Mouse (Mus musculus) liver, embryonic 15.5 days (tissue): Measurements from ENCODE around the gene Fam198a. TPM values are rescaled to one million over a fixed set of nuclear protein-coding genes. Genes with fewer than 3 reads are reported as not detected.
"Not testable (repeated sequence)": the region's sequence is repeated elsewhere in the genome, so short reads cannot be mapped to it uniquely, and the experiment has no call there.

Experiments used
- ATAC-seq: fragments of 200-750 bp; cut with Nextera tagmentation; 2 replicates; pipeline ENCODE4 v1.8.0; 2017; ENCODE audit warnings: moderate number of reproducible peaks, mild to moderate bottlenecking, moderate library complexity; ENCODE audit not compliant: insufficient read depth
- H3K27ac ChIP-seq: fragments of 300-500 bp; sonication (generic); replicated peaks from 2 replicates; pipeline ENCODE4 v1.5.1; 2015; ENCODE audit warnings: mild to moderate bottlenecking, inconsistent platforms
- H3K27me3 ChIP-seq: fragments of 300-500 bp; sonication (generic); 2 replicates; pipeline ENCODE4 v1.6.1; 2015; ENCODE audit warnings: mild to moderate bottlenecking, inconsistent platforms
- H3K36me3 ChIP-seq: fragments of 300-500 bp; sonication (generic); replicated peaks from 2 replicates; pipeline ENCODE4 v1.6.1; 2015; ENCODE audit warnings: moderate library complexity, mild to moderate bottlenecking, inconsistent platforms
- H3K4me1 ChIP-seq: fragments of 300-500 bp; sonication (generic); replicated peaks from 2 replicates; pipeline ENCODE4 v1.6.1; 2015; ENCODE audit warnings: inconsistent platforms
- H3K4me2 ChIP-seq: fragments of 300-500 bp; sonication (generic); 2 replicates; pipeline ENCODE4 v1.6.1; 2015; ENCODE audit warnings: moderate library complexity, mild to moderate bottlenecking, inconsistent platforms
- H3K4me3 ChIP-seq: fragments of 300-500 bp; sonication (generic); replicated peaks from 2 replicates; pipeline ENCODE4 v1.5.1; 2015; ENCODE audit warnings: mild to moderate bottlenecking, inconsistent platforms
- H3K9ac ChIP-seq: fragments of 300-500 bp; sonication (generic); 2 replicates; pipeline ENCODE4 v1.6.1; 2015; ENCODE audit warnings: moderate library complexity, mild to moderate bottlenecking, inconsistent platforms
- H3K9me3 ChIP-seq: fragments of 300-500 bp; sonication (generic); replicated peaks from 2 replicates; pipeline ENCODE4 v1.6.1; 2016; ENCODE audit warnings: inconsistent platforms
- WGBS: fragments of 180-500 bp; shearing (Covaris S2); methylation state at CpG from one replicate; pipeline ENCODE4 v1.1.7; 2015; ENCODE audit warnings: mixed read lengths; ENCODE audit not compliant: insufficient replicate concordance; 5-methylcytosine and 5-hydroxymethylcytosine counted together
- polyA plus RNA-seq: library from polyadenylated mRNA; unstranded; fragments of >200 nt; fragmentation: Nextera tagmentation; extraction: Ambion mirVana; gene quantifications from 2 replicates; pipeline ENCODE4 v1.2.1, GENCODE M21; 2015

Gene Fam198a
- polyA plus RNA-seq, 1 experiment from 2014 or later = 0.24 TPM

DNA sequence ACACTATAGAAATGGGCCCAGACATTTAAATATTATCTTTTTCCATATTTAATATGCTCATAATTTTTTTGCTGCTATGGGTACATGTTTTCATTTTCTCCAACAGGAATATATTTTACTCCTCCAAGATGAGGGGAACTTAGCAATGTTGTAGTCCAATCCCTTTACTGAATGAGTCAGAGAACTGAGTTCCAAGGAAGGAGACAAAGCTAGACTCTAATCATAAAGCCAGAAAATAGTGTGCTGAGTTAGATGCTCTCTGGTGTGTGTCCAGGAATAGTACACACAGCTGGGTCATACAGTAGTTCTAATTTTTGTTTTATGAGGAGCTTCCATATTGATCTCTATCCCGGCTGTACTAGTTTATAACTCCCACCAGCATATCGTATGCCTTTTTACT lies 55.4 kb downstream of the Fam198a start:
- no peak overlapping the region for H3K4me2 ChIP-seq
- ATAC-seq = no peak
- 62% methylated on average over 2 of the region's 2 CpGs for WGBS

DNA sequence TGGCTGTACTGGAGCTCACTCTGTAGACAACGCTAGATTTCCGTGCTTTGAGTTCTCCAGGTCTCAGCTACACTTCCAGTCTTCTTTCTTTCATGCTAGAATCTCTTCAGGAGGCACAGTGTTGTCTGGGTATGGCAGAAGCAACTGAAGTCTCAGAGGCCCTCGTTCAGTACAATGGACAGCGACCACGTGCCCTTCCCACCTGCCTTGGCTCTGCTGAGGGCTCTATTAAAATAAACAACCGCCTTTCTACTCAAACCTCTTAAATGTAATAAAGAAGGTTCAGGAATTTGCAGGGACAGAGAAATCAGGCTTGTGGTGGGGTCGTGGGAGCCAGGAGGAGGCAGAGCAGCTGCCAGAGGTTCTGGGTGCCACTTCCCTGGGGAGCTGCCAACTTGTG lies 55.8 kb downstream of the Fam198a start:
- H3K36me3 ChIP-seq = no peaks in the 10 kb centered on the region
- no peaks in the 10 kb centered on the region for H3K4me1 ChIP-seq
- H3K9ac ChIP-seq = no peak overlapping the region
- WGBS = 10% methylated on average over 7 of the region's 7 CpGs
- H3K27ac ChIP-seq = no peak overlapping the region
- no peak overlapping the region for H3K4me3 ChIP-seq
- H3K9me3 ChIP-seq = no peaks in the 10 kb centered on the region
- H3K27me3 ChIP-seq = no peaks in the 10 kb centered on the region
- no peak overlapping the region for H3K4me2 ChIP-seq
- ATAC-seq = no peak

More for the DNA sequence above, 55.4 kb downstream of the Fam198a start:
- no peak overlapping the region for H3K27ac ChIP-seq
- H3K4me1 ChIP-seq = no peaks in the 10 kb centered on the region
- no peak overlapping the region for H3K4me3 ChIP-seq
- H3K36me3 ChIP-seq = no peaks in the 10 kb centered on the region
- no peaks in the 10 kb centered on the region for H3K27me3 ChIP-seq
- no peak overlapping the region for H3K9ac ChIP-seq
- no peaks in the 10 kb centered on the region for H3K9me3 ChIP-seq

DNA sequence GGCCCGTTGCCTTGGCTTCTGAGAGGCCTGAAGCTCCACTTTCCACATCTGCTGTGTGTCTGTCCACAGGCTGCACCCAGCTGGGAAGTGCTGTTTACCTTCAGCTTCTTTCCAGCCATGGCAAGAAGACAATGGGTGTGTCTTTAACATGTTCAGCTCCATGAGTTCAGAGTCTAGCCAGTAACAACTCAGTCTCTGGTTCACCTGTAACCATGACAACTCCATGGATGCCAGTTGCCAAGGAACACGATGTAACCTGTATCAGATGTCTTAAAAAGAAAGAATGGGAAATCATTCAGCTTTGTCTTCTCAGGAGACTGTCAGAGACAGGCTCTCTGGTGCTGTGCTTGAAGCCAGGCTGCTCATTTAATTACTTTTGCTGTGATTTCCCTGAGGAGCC lies 58.1 kb downstream of the Fam198a start:
- Histone ChIP-seq H3K4me2 (no peak overlapping the region), H3K27me3 (no peaks in the 10 kb centered on the region), H3K4me3 (no peak overlapping the region), H3K36me3 (no peaks in the 10 kb centered on the region), H3K9me3 (no peaks in the 10 kb centered on the region), H3K4me1 (no peaks in the 10 kb centered on the region), H3K9ac (no peak overlapping the region), H3K27ac (no peak overlapping the region)
- WGBS = 27% methylated on average over 2 of the region's 2 CpGs
- ATAC-seq = no peak

DNA sequence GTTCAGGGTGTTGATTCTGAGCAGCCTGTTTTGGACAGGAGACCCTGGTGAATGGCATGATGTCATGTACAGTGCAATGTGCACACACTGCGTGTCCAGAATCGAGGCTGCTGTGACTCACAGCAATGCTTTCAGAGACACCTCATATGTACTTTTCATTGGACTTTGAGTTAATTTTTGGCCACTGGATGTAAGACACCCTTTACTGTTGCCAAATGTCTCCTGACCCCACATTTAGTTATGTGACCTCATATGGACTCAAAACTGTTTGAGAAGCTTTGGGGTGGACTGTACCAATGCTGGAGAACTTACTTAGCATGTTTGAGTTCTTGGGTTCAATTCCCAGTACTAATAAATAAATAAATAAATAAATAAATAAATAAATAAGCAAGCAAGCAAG lies 60.0 kb downstream of the Fam198a start:
- no peak overlapping the region for H3K9ac ChIP-seq
- no peak overlapping the region for H3K27ac ChIP-seq
- no peak overlapping the region for H3K4me2 ChIP-seq
- no peaks in the 10 kb centered on the region for H3K9me3 ChIP-seq
- no peaks in the 10 kb centered on the region for H3K27me3 ChIP-seq
- H3K36me3 ChIP-seq = no peaks in the 10 kb centered on the region
- H3K4me1 ChIP-seq = no peaks in the 10 kb centered on the region
- 53% methylated on average over 2 of the region's 2 CpGs for WGBS
- no peak for ATAC-seq
- H3K4me3 ChIP-seq = no peak overlapping the region

DNA sequence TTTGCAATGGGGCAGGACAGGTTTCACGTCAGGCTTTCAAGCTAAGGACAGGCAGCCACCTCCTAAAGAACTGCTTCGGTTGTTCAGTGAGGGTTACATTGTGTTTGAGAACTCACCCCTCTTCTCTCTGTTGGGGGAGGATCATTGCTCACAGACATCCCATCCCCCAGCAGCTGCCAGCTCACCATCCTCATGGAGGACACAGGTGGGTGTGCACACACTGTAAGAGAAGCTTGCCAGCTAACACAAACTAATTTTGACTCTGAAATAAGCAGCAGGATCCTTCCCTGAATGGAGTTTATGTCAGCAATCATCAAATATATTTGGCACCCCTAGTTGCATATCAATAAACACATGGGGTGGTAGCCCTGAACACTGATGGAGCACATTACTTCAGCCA lies 62.0 kb downstream of the Fam198a start:
- Histone ChIP-seq H3K4me1 (no peaks in the 10 kb centered on the region), H3K4me2 (no peak overlapping the region), H3K9me3 (no peaks in the 10 kb centered on the region), H3K27ac (no peak overlapping the region), H3K4me3 (no peak overlapping the region), H3K27me3 (no peaks in the 10 kb centered on the region), H3K36me3 (no peaks in the 10 kb centered on the region), H3K9ac (no peak overlapping the region)
- 69% methylated on average over 2 of the region's 2 CpGs for WGBS
- ATAC-seq = no peak

DNA sequence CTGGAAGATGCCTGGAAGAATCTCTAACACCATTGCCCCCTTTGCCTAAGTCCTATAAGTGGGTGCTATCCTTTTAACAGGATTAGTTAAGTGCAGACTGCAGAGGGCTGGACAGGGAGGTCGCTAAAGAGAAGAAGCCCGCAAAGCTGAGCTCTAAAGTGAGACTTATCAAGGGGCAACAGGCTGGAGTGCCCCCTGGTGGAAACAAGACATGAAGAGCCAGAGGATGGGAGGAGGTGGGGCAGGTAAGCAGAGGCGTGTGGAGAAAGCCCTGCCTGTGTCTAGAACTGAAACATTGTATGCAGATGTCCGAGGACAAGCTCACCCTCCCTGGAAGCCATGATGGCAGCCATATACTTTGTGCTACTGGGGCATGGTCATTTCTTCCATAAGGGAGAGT lies 62.8 kb downstream of the Fam198a start:
- Histone ChIP-seq H3K4me3 (no peak overlapping the region), H3K9ac (no peak overlapping the region), H3K27me3 (no peaks in the 10 kb centered on the region), H3K4me2 (no peak overlapping the region), H3K27ac (no peak overlapping the region), H3K4me1 (no peaks in the 10 kb centered on the region), H3K9me3 (no peaks in the 10 kb centered on the region), H3K36me3 (no peaks in the 10 kb centered on the region)
- WGBS = 63% methylated on average over 4 of the region's 4 CpGs
- ATAC-seq = no peak

DNA sequence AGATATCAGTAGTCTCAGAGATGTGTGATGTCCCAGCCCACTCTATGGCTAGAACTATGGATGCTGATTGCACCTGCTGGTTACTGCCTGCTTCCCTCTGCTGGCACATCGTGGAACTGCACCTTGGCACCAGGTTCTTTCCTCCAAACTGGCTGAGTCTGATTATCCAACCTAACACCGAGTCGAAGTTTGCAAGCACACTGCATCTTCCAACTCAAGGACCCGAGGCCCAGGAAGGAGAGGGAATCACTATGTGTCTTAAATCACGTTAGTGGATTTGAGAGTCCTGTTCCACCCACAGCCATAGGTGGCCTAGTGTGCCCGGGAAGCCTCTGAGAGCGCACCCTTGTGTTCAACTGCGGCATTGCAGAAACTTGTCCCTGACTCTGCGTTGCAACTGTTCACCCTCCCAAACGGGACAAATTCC lies 63.5 kb downstream of the Fam198a start:
- no peaks in the 10 kb centered on the region for H3K4me1 ChIP-seq
- no peak for ATAC-seq

DNA sequence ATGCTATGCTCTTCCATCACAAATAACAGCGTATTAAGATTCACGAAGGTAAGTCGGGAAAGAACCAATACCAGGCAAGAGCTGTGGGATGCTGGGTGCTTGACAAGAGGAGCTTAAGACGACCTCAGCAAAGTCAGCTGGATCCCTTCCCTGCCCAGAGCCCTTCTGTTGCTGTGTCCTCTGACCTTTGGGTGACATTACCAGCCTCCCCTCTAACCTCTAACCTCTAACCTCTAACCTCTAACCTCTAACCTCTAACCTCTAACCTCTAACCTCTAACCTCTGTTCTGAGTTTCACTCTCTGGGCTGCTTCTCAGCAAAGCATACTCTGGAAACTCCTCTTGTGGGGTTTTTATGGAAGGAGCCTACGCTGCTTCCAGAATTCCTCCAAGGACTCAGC lies 67.3 kb downstream of the Fam198a start:
- ATAC-seq = no peak
- Histone ChIP-seq H3K27ac (no peak overlapping the region), H3K4me3 (no peak overlapping the region), H3K27me3 (no peaks in the 10 kb centered on the region), H3K9ac (no peak overlapping the region), H3K4me2 (no peak overlapping the region), H3K4me1 (no peaks in the 10 kb centered on the region), H3K9me3 (no peaks in the 10 kb centered on the region), H3K36me3 (no peaks in the 10 kb centered on the region)
- WGBS = 57% methylated on average over 5 of the region's 5 CpGs

More for the DNA sequence above, 63.5 kb downstream of the Fam198a start:
- 12% methylated on average over 10 of the region's 10 CpGs for WGBS
- no peak overlapping the region for H3K9ac ChIP-seq
- no peak overlapping the region for H3K4me3 ChIP-seq
- H3K27me3 ChIP-seq = no peaks in the 10 kb centered on the region
- H3K9me3 ChIP-seq = no peaks in the 10 kb centered on the region
- no peaks in the 10 kb centered on the region for H3K36me3 ChIP-seq
- H3K4me2 ChIP-seq = no peak overlapping the region
- no peak overlapping the region for H3K27ac ChIP-seq

DNA sequence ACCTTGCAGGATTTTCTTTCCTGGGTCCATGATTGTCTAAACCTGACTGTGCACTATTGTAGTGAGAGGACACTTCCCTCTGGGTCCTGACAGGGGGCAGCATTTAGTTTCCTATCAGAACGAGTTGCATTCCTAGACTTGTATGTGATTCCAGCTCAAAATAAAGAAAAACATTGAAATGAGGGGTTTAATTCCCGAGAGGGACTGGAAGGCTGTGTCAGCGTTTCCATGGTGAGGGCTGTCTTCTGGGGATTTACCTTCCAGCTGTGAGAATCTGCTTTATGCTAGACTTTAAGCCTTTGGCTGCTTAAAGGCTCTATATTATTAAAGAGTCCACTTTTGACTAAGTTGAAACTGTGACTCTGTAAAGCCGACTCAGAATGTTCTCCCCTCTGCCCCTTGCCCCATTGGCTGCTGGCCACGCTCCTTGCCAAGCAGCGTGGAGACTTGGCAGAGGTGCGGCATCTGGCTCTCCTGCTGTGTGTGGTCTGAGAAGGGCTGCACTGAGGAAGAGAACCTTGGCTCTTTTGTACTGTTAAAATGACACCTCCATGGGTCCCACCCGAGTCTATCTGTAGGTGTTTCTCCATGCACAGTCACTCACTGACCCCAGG lies 68.1 kb downstream of the Fam198a start:
- 24% methylated on average over 8 of the region's 8 CpGs for WGBS

DNA sequence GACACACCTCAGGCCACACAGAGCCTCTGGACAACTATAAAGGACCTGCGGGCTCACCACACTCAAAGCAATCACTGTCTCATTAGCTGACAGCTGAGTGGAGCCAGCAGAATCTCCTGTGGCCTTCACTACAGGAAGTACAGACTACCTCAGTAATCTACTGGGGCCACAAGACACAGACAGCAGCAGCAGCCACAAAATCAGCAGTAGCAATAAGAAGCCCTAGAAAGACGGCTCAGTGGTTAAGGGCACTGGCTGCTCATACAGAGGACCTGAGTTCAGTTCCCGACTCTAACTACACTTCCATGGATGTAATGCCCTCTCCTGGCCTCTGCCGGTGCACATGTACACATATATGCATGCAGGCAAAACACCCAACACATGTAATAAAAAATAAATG lies 69.5 kb downstream of the Fam198a start:
- ATAC-seq = no peak
- no peak overlapping the region for H3K4me3 ChIP-seq
- no peaks in the 10 kb centered on the region for H3K9me3 ChIP-seq
- no peaks in the 10 kb centered on the region for H3K4me1 ChIP-seq
- no peaks in the 10 kb centered on the region for H3K27me3 ChIP-seq
- H3K4me2 ChIP-seq = no peak overlapping the region
- WGBS = 61% methylated on average over 4 of the region's 4 CpGs
- no peak overlapping the region for H3K27ac ChIP-seq
- no peak overlapping the region for H3K9ac ChIP-seq
- H3K36me3 ChIP-seq = no peaks in the 10 kb centered on the region

More for the DNA sequence above, 68.1 kb downstream of the Fam198a start:
- H3K4me2 ChIP-seq = no peak overlapping the region
- no peaks in the 10 kb centered on the region for H3K4me1 ChIP-seq
- no peak overlapping the region for H3K27ac ChIP-seq
- no peaks in the 10 kb centered on the region for H3K9me3 ChIP-seq
- no peaks in the 10 kb centered on the region for H3K36me3 ChIP-seq
- no peak for ATAC-seq
- no peak overlapping the region for H3K9ac ChIP-seq
- H3K4me3 ChIP-seq = no peak overlapping the region
- H3K27me3 ChIP-seq = no peaks in the 10 kb centered on the region

DNA sequence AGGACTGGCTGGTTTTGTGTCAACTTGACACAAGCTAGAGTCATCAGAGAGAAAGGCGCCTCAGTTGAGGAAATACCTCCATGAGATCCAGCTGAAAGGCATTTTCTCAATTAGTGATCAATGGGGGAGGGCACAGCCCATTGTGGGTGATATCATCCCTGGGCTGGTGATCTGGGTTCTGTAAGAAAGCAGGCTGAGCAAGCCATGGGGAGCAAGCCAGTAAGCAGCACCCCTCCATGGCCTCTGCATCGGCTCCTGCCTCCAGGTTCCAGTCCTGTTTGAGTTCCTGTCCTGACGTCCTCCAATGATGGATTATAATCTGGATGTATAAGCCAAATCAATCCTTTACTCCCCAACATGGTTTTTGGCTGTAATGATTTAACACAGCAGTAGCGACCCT lies 70.4 kb downstream of the Fam198a start:
- ATAC-seq, H3K9me3 ChIP-seq, H3K4me1 ChIP-seq, H3K27me3 ChIP-seq, H3K4me2 ChIP-seq, H3K36me3 ChIP-seq, H3K27ac ChIP-seq, H3K9ac ChIP-seq, H3K4me3 ChIP-seq: not testable (repeated sequence)
- WGBS = 58% methylated on average over 4 of the region's 4 CpGs

DNA sequence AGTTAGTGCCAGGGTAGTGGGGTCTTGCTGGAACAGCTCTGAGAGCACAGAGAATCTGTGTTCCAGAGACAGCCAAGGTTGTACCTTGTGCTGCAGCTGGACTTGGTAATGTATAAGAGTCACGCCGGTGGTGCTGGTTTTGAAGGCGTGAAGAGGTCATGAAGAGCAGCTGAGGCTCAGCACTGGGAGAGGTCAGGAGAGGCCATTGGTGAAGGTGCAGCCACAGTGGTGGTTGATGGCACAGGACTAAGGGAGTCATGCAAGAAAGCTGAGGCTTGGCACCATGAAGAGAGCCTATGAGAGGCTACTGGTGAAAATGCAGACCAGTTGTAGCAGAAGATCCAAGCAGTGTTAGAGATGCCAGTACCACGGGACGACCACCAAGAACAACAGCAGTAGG lies 70.8 kb downstream of the Fam198a start:
- H3K9me3 ChIP-seq = no peaks in the 10 kb centered on the region
- no peak overlapping the region for H3K9ac ChIP-seq
- H3K4me3 ChIP-seq = no peak overlapping the region
- no peak overlapping the region for H3K27ac ChIP-seq
- no peak overlapping the region for H3K4me2 ChIP-seq
- WGBS = 71% methylated on average over 5 of the region's 5 CpGs
- H3K36me3 ChIP-seq = no peaks in the 10 kb centered on the region
- no peak for ATAC-seq
- H3K4me1 ChIP-seq = no peaks in the 10 kb centered on the region
- no peaks in the 10 kb centered on the region for H3K27me3 ChIP-seq
